Mouse (Mus musculus) spleen, adult 2 months (tissue): ENCODE measurements around the gene Spink2. TPM values are rescaled to one million over a fixed set of nuclear protein-coding genes. Genes with fewer than 3 reads are reported as not detected.

Experiments used
- DNase-seq, 2 experiments: peaks; one replicate each; pipeline versions ENCODE4 v3.0.0 to v3.0.0-alpha.2; 2012 to 2021; ENCODE audit warnings: low spot score in 2 of 2, low read depth in 1 of 2
- H3K27ac ChIP-seq: fragments of 200-500 bp; 2 replicates; pipeline ENCODE4 v1.5.1; 2012; ENCODE audit warnings: low read length, inconsistent platforms; ENCODE audit not compliant: insufficient read depth
- H3K27me3 ChIP-seq: fragments of 200-500 bp; 2 replicates; pipeline ENCODE4 v1.6.1; 2012; ENCODE audit warnings: mild to moderate bottlenecking, moderate library complexity, low read length, inconsistent platforms; ENCODE audit not compliant: control insufficient read depth, insufficient read depth
- H3K36me3 ChIP-seq: fragments of 200-500 bp; 2 replicates; pipeline ENCODE4 v1.6.1; 2012; ENCODE audit warnings: mild to moderate bottlenecking, low read length, inconsistent platforms; ENCODE audit not compliant: control insufficient read depth, insufficient read depth
- H3K4me1 ChIP-seq: fragments of 200-500 bp; 2 replicates; pipeline ENCODE4 v1.6.1; 2011; ENCODE audit warnings: inconsistent platforms; ENCODE audit not compliant: control insufficient read depth, insufficient read depth, insufficient read length
- H3K4me3 ChIP-seq: fragments of 200-500 bp; 2 replicates; pipeline ENCODE4 v1.5.1; 2011; ENCODE audit warnings: mild to moderate bottlenecking, inconsistent platforms; ENCODE audit not compliant: insufficient read depth, insufficient read length; ENCODE audit errors: extremely low read depth
- CTCF ChIP-seq: fragments of 200-500 bp; IDR thresholded peaks from 2 replicates; pipeline ENCODE4 v1.5.1; 2011; ENCODE audit warnings: mild to moderate bottlenecking, inconsistent platforms; ENCODE audit not compliant: insufficient read depth, insufficient read length, insufficient replicate concordance; ENCODE audit errors: extremely low read depth
- POLR2A ChIP-seq: fragments of 200-500 bp; IDR thresholded peaks from 2 replicates; pipeline ENCODE4 v1.6.1; 2011; ENCODE audit warnings: low read depth, low read length, inconsistent platforms
- WGBS: fragments of 180-500 bp; shearing (Covaris S2); methylation state at CpG from one replicate; pipeline ENCODE4 v1.1.7; 2018; 5-methylcytosine and 5-hydroxymethylcytosine counted together
- polyA plus RNA-seq: library from polyadenylated mRNA; depleted of rRNA; stranded (reverse); fragments of >200 nt; gene quantifications from 2 replicates; pipeline ENCODE4 v1.2.3, GENCODE M21; 2012

Spink2 gene
- polyA plus RNA-seq, 1 experiment, result 0.25 TPM

DNA sequence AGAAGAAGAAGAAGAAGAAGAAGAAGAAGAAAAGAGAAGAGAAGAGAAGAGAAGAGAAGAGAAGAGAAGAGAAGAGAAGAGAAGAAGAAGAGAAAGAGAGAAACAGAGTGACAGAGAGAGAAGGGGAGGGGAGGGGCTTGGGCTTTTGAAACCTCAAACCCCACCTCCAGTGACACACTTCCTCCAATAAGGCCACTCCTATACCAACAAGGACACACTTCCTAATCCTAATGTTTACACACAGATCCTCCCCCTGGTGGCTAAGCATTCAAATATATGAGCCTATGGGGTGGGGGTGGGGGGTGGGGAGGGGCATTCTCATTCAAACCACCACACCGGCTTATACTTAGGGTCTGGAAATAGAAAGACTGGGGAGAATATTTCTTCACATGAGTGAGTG is 27.9 kb downstream of the Spink2 start:
- no peaks in the 10 kb centered on the region for H3K36me3 ChIP-seq
- TF ChIP-seq CTCF, result no peak
- no peak for TF ChIP-seq POLR2A
- WGBS, result 68% methylated on average over 1 of the region's 1 CpGs

DNA sequence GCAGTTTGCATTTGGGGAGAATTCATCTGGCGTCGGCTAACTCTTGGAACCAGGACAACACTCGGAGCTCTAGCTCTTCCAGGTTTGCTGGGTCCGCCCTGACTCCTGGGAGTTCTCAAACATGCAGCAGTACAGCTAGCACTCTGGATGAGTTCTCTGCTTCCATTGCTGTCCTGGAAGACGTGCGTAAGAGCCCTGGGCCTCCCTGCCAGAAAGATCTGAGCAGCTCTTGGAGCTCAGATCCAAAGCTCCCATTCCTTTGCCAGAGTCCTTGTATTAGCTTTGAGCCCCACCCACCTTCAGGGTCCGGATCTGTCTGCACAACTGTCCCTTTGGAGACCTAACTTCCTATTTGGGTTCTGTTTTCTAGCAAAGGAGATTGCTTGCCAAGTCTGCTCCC is 29.8 kb downstream of the Spink2 start:
- WGBS, result 82% methylated on average over 7 of the region's 7 CpGs
- Histone ChIP-seq H3K4me3 (no peak overlapping the region), H3K4me1 (no peaks in the 10 kb centered on the region), H3K27ac (no peak overlapping the region), H3K36me3 (no peaks in the 10 kb centered on the region), H3K27me3 (no peaks in the 10 kb centered on the region)
- TF ChIP-seq POLR2A, result no peak
- no peak for TF ChIP-seq CTCF
- DNase-seq, result no peak

More for the DNA sequence above, 27.9 kb downstream of the Spink2 start:
- Histone ChIP-seq H3K4me1 (no peaks in the 10 kb centered on the region), H3K27me3 (no peaks in the 10 kb centered on the region), H3K4me3 (no peak overlapping the region), H3K27ac (no peak overlapping the region)
- DNase-seq, result no peak

DNA sequence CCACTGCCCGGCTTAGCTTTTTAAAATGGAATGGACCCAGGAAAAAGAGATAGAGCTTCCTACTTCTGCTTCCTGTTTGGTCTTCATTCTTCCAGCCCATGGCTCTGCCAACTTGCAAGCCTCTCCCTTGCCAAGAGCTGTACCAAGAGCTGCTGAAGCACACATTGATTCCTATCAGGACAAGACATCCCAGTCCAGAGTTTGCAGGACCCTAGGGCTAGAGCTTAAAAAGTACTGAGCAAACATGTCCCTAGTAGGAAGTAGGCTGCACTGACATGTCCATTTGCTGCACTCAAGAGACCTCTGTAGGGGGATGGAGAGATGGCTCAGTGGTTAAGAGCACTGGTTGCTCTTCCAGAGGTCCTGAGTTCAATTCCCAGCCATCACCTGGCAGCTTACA is 32.3 kb downstream of the Spink2 start:
- Histone ChIP-seq H3K4me3 (no peak overlapping the region), H3K27ac (no peak overlapping the region), H3K4me1 (no peaks in the 10 kb centered on the region), H3K36me3 (no peaks in the 10 kb centered on the region), H3K27me3 (no peaks in the 10 kb centered on the region)
- WGBS, result 77% methylated on average over 1 of the region's 1 CpGs
- TF ChIP-seq CTCF, result no peak
- no peak for TF ChIP-seq POLR2A
- no peak for DNase-seq

DNA sequence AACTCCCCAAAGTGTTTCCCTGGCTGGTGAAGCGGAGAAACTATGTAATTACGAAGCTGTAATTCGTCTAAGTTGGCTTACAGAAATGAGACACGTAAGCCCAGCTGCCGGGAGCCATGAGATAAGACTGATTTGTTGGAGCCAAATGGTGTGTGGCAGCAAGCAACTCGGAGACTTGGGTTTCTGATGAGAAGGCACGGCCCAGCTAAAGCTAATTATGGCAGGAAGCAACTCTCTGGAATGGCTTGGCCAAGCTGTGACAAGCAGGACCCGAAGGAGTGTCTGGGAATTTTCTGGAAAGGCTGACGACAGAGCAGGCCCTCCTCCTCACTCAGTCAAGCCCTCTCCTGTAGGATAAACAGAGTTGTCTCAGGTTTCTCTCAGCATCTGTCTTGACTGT is 33.3 kb downstream of the Spink2 start:
- 81% methylated on average over 9 of the region's 9 CpGs for WGBS
- Histone ChIP-seq H3K27me3 (no peaks in the 10 kb centered on the region), H3K4me1 (no peaks in the 10 kb centered on the region), H3K27ac (no peak overlapping the region), H3K4me3 (no peak overlapping the region), H3K36me3 (no peaks in the 10 kb centered on the region)
- DNase-seq, result no peak
- TF ChIP-seq POLR2A, result no peak
- no peak for TF ChIP-seq CTCF

DNA sequence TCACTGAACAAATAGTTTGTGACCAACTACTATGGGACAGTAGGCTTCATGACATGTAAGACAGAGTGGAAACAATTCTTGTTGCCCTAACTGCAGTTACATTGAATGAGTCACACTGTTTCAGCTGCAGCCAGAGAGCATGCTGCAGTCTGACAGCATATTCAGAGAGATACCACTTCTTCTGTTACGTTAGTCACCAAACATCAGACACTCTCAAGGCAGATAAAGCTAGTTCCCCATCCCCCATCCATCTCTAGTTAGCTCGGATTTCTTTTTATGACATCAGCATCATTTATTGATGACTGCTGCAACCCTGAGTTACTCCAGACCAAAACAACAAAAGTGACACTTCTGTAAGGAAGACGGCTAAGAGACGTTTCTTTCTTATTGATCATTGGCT is 36.5 kb downstream of the Spink2 start:
- TF ChIP-seq POLR2A (no peak), CTCF (no peak)
- H3K27ac ChIP-seq, result no peak overlapping the region
- WGBS, result 81% methylated on average over 4 of the region's 4 CpGs

DNA sequence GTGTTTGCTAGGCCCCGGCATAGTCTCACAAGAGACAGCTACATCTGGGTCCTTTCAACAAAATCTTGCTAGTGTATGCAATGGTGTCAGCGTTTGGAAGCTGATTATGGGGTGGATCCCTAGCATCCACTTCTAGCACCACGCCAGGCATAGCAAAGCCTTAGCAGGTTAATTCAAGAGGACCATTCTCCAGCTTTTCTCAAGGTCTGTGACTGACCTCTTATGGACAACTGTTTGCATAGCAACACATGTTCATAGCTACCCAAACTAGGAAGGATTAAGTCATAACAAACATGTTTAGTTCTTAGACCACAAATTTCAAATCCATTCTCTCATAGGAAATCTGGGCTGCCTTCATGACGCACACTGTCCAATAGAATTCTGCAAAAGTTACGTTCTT is 40.7 kb downstream of the Spink2 start:
- Histone ChIP-seq H3K4me1 (no peaks in the 10 kb centered on the region), H3K4me3 (no peak overlapping the region), H3K27me3 (no peaks in the 10 kb centered on the region), H3K27ac (no peak overlapping the region), H3K36me3 (no peaks in the 10 kb centered on the region)
- DNase-seq, result peak in 1 of 2 experiments; percentile 18
- TF ChIP-seq CTCF (no peak), POLR2A (no peak)
- 66% methylated on average over 5 of the region's 5 CpGs for WGBS

More for the DNA sequence above, 36.5 kb downstream of the Spink2 start:
- Histone ChIP-seq H3K27me3 (no peaks in the 10 kb centered on the region), H3K4me3 (no peak overlapping the region), H3K4me1 (no peaks in the 10 kb centered on the region), H3K36me3 (no peaks in the 10 kb centered on the region)
- no peak for DNase-seq

DNA sequence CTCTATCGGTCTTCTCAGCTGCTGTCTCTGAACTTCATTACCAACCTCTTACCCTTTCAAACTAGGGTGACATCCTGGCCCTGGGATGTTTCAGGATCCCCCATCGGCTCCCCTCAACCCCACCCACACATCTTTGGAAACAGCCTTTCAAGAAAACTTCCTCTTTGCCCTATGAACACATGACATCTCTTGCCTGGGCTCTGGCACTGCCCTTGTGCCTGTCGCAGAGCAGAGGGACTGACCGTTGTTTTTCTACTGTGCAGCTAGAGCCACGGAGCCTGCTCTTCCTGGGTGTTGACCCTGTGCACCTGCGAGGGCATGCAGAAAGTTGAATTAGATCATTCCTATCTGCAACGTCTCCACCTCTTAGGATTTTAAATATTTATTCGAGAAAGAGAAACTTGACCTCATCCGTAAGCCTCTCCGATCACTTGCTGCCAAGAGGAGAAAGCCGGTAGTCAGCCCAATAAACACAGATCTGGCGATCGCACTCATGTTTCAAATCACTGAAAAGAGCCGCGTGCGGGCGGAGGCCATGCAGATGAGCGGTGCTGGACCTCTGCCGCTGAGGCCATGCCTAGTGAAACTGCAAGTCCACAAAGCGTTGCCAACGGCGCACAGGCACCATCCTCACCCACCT is 43.8 kb downstream of the Spink2 start:
- no peak for DNase-seq
- WGBS, result 70% methylated on average over 22 of the region's 22 CpGs
- Histone ChIP-seq H3K36me3 (no peaks in the 10 kb centered on the region), H3K27ac (no peak overlapping the region), H3K27me3 (no peaks in the 10 kb centered on the region), H3K4me1 (no peaks in the 10 kb centered on the region), H3K4me3 (no peak overlapping the region)
- TF ChIP-seq CTCF (no peak), POLR2A (no peak)
